Mouse (Mus musculus): ENCODE results near the gene Cpm.

DNA sequence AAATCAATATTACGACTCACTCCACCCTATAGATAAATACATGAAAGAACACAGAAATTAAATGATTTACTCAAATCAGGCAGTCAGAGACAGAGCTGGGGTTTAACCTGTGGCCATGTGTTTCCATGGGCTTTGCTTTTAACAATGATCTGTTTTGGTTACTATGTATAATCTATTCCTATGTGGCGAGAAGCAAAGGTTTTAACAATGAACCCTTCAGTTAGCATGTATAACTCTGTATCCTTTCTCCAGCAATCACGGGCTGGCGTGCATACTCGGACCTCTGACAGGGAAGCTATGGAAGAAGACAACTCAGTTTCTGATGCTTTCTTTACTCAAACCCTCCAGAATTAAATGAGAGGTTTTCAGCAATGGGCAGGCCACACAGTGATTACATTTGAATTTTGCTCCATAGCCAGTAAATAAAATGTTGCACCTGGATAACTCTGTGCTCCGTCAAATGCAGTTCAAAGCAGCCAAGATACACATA, 13.1 kb upstream of the Cpm start:
- TF ChIP-seq CTCF (IDR thresholded peaks at IDR 0.05) (no peak), EP300 (IDR thresholded peaks at IDR 0.05; ENCODE audit: insufficient read depth, low read depth, low read length) (no peak)

Measured in heart, adult 2 months (tissue).